Mouse (Mus musculus) liver, adult 2 months (tissue): Measurements from ENCODE around the gene Gm5134.

Experiments
- CTCF ChIP-seq: fragments of 200-500 bp; IDR thresholded peaks from 2 replicates; pipeline ENCODE4 v1.5.1; 2011; ENCODE audit warnings: low read depth, low read length, control low read depth
- POLR2A ChIP-seq: fragments of 200-500 bp; IDR thresholded peaks from 2 replicates; pipeline ENCODE4 v1.6.1; 2011; ENCODE audit warnings: low read length, control low read depth; ENCODE audit not compliant: insufficient read depth; ENCODE audit errors: extremely low read depth

- no peak for TF ChIP-seq CTCF
- TF ChIP-seq POLR2A, result 0 out of 2 replicates have a peak, but pooled peaks have one; percentile 2
These were observed 33.1 kb upstream of the Gm5134 start, which contains the start of gene Smarcb1 for GRCm38 (mm10) chr10:75921026-75921725.
